In the genomic region with DNA sequence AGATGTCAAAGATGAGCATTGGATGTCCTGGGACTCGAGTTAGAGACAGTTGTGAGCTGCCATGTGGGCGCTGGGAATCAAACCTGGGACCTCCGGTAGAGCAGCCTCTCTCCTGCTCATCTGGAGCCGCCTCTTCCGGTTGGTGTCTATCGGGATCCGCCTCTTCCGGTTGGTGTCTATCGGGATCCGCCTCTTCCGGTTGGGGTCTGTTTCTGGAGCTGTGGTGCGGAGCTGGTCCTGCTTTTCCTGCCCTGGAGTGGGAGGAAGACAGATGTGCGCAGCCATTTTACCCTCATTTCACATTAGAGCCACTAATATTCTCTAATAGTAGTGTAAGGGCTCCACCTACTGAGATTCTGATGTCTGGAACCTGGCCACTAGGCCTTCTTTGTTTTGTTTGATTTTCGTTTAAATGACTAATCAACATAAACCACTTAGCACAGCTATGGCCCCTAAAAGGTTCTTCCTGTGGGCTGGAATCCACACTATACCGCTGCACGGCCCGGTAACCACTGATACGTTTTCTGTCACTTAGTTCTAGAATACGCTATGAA, we compare ENCODE assay signal across 19 mouse cellular contexts. TPM values are rescaled to one million over a fixed set of nuclear protein-coding genes. Genes with fewer than 3 reads are reported as not detected.
A peak's percentile ranks its signal among the peaks of the same experiment; 100 is the strongest.
DNase-seq lines count a peak whose midpoint lies in the region; ATAC-seq and TF ChIP-seq lines count a peak whose summit lies in the region.
"Had no signal": no experiment of that assay in that cellular context is flagged by ENCODE, and none has a peak within 500 bp of the region (broad histone marks: within the 10 kb centered on the region; RNA-seq: fewer than 3 reads in every experiment).

No protein-coding gene starts in this region.

- no peaks in the 10 kb centered on the region for H3K27me3 ChIP-seq in kidney, postnatal 0 days (ENCODE audit: insufficient read depth, low read length)
- H3K27me3 ChIP-seq in kidney, embryonic 14.5 days (ENCODE audit: control insufficient read depth, insufficient read depth, low read length): no peaks in the 10 kb centered on the region
- no peaks in the 10 kb centered on the region for H3K27me3 ChIP-seq in testis, adult 2 months (ENCODE audit: control insufficient read depth, insufficient read depth, low read length)
- H3K27me3 ChIP-seq: embryonic facial prominence, embryonic 13.5 days; heart, embryonic 15.5 days; kidney, embryonic 15.5 days had no signal

- no peaks in the 10 kb centered on the region for H3K36me3 ChIP-seq in kidney, postnatal 0 days (ENCODE audit: insufficient read depth, low read length)
- no peaks in the 10 kb centered on the region for H3K36me3 ChIP-seq in kidney, embryonic 14.5 days (ENCODE audit: control insufficient read depth, insufficient read depth, low read length)
- no peaks in the 10 kb centered on the region for H3K36me3 ChIP-seq in testis, adult 2 months (ENCODE audit: control insufficient read depth, insufficient read depth, low read length)
- H3K36me3 ChIP-seq: embryonic facial prominence, embryonic 13.5 days; heart, embryonic 15.5 days; kidney, embryonic 15.5 days; midbrain, embryonic 10.5 days had no signal

- H3K4me1 ChIP-seq in kidney, postnatal 0 days (replicated peaks; ENCODE audit: insufficient read depth, low read length): 0 out of 2 replicates have a peak, but pooled peaks cover 3% of the 10 kb centered on the region
- H3K4me1 ChIP-seq in kidney, embryonic 14.5 days (ENCODE audit: control insufficient read depth, insufficient read depth, low read length): peaks cover 5% of the 10 kb centered on the region; the same call in 1 of the 2 replicates
- H3K4me1 ChIP-seq in testis, adult 2 months (ENCODE audit: control insufficient read depth, insufficient read depth, low read length): peaks cover 5% of the 10 kb centered on the region

- H3K4me2 ChIP-seq in kidney, postnatal 0 days (ENCODE audit: low read length): no peak overlapping the region
- H3K4me2 ChIP-seq in kidney, embryonic 14.5 days (replicated peaks; ENCODE audit: low read depth, low read length): no peak overlapping the region
- H3K4me2 ChIP-seq: embryonic facial prominence, embryonic 13.5 days; heart, embryonic 15.5 days; hindbrain, embryonic 14.5 days; kidney, embryonic 15.5 days had no signal

- H3K4me3 ChIP-seq in kidney, postnatal 0 days (replicated peaks; ENCODE audit: low read depth, low read length): no peak overlapping the region
- no peak overlapping the region for H3K4me3 ChIP-seq in kidney, embryonic 14.5 days (ENCODE audit: low read length)
- H3K4me3 ChIP-seq in testis, adult 2 months (ENCODE audit: control insufficient read depth, low read depth, low read length): peak overlapping the region; percentile 73
- H3K4me3 ChIP-seq: embryonic facial prominence, embryonic 13.5 days; heart, embryonic 15.5 days; kidney, embryonic 15.5 days; midbrain, embryonic 10.5 days had no signal

- 72% methylated on average over 19 of the region's 19 CpGs for WGBS in kidney, postnatal 0 days
- WGBS in kidney, embryonic 14.5 days: 84% methylated on average over 19 of the region's 19 CpGs

- TF ChIP-seq CTCF in kidney, postnatal 0 days (IDR thresholded peaks at IDR 0.05; ENCODE audit: low read depth): peak; percentile 47
- TF ChIP-seq CTCF in testis, adult 2 months (IDR thresholded peaks at IDR 0.05; ENCODE audit: control insufficient read depth, insufficient read depth, insufficient replicate concordance, low read depth, low read length): no peak

- peak; percentile 81 for TF ChIP-seq POLR2A in testis, adult 2 months (IDR thresholded peaks at IDR 0.05; ENCODE audit: control insufficient read depth, low read depth, low read length)

- H3K9ac ChIP-seq in kidney, postnatal 0 days (ENCODE audit: low read depth, low read length): no peak overlapping the region
- no peak overlapping the region for H3K9ac ChIP-seq in kidney, embryonic 14.5 days (ENCODE audit: low read depth, low read length)
- H3K9ac ChIP-seq: embryonic facial prominence, embryonic 13.5 days; heart, embryonic 15.5 days; hindbrain, embryonic 14.5 days; kidney, embryonic 15.5 days had no signal

- no peak for ATAC-seq in kidney, postnatal 0 days (replicated peaks; ENCODE audit: low FRiP score, low read depth)
- no peak for ATAC-seq in kidney, embryonic 14.5 days (ENCODE audit: low FRiP score, low TSS enrichment)

- H3K27ac ChIP-seq in kidney, postnatal 0 days: no peak overlapping the region
- H3K27ac ChIP-seq in kidney, embryonic 14.5 days (ENCODE audit: low read depth, low read length): no peak overlapping the region
- peak overlapping the region; percentile 65; the same call in 1 of the 2 replicates for H3K27ac ChIP-seq in testis, adult 2 months (ENCODE audit: control insufficient read depth, insufficient read depth, low read depth, low read length)
- H3K27ac ChIP-seq: embryonic facial prominence, embryonic 13.5 days; heart, embryonic 15.5 days; hindbrain, embryonic 14.5 days; kidney, embryonic 15.5 days; midbrain, embryonic 10.5 days had no signal

- no peak for DNase-seq in kidney, postnatal 0 days (ENCODE audit: low spot score)
- DNase-seq in testis, postnatal 10 days (ENCODE audit: low spot score): no peak
- peak; percentile 93 for DNase-seq in R1 (ENCODE audit: low read depth, low spot score)
- DNase-seq in frontal cortex, postnatal 14 days (ENCODE audit: low spot score in 2 of 2): no peak
- no peak for DNase-seq in ovary, postnatal 36 days (ENCODE audit: low spot score)
- DNase-seq: adrenal gland, adult 2 months; cerebellum, adult 11-12 months had no signal

- no peaks in the 10 kb centered on the region for H3K9me3 ChIP-seq in kidney, postnatal 0 days (replicated peaks; ENCODE audit: low read length)
- H3K9me3 ChIP-seq in kidney, embryonic 14.5 days (ENCODE audit: control insufficient read depth, low read length): no peaks in the 10 kb centered on the region
- H3K9me3 ChIP-seq: embryonic facial prominence, embryonic 13.5 days; heart, embryonic 15.5 days; midbrain, embryonic 10.5 days had no signal

RNA-seq across cellular contexts. Expression of a gene that starts 14.3 kb away (rescaled TPM):
- polyA plus RNA-seq in kidney, postnatal 0 days (2015; fragmentation: Nextera tagmentation; extraction: Ambion mirVana): 10.8 and 12.3 TPM in 2 replicates
- 9.2 and 12.8 TPM in 2 replicates for polyA plus RNA-seq in kidney, embryonic 14.5 days (2014; fragmentation: Nextera tagmentation; extraction: Ambion mirVana)
- 1.9 and 2.7 TPM in 2 replicates for polyA plus RNA-seq in testis, adult 2 months (2012; rRNA removed)

RNA-seq across cellular contexts. Expression of a gene that starts 19.5 kb away (rescaled TPM):
- polyA plus RNA-seq in kidney, postnatal 0 days (2015; fragmentation: Nextera tagmentation; extraction: Ambion mirVana): 12.5 and 14.1 TPM in 2 replicates
- 14.9 and 18.8 TPM in 2 replicates for polyA plus RNA-seq in kidney, embryonic 14.5 days (2014; fragmentation: Nextera tagmentation; extraction: Ambion mirVana)
- 6.2 and 6.4 TPM in 2 replicates for polyA plus RNA-seq in testis, adult 2 months (2012; rRNA removed)

RNA-seq across cellular contexts. Expression of a gene that starts 21.4 kb away (rescaled TPM):
- polyA plus RNA-seq in kidney, postnatal 0 days (2015; fragmentation: Nextera tagmentation; extraction: Ambion mirVana): not detected in 2 replicates
- polyA plus RNA-seq in kidney, embryonic 14.5 days (2014; fragmentation: Nextera tagmentation; extraction: Ambion mirVana): not detected in 2 replicates
- polyA plus RNA-seq in testis, adult 2 months (2012; rRNA removed): 0.25 TPM in 1 of 2 replicates, not detected in the other
- polyA plus RNA-seq: adrenal gland, adult 2 months; cortical plate, adult 2 months; embryonic facial prominence, embryonic 13.5 days; frontal cortex, adult 2 months; heart, embryonic 15.5 days; kidney, embryonic 15.5 days; limb, embryonic 14.5 days; liver, embryonic 16.5 days; spleen, adult 2 months had no signal

RNA-seq across cellular contexts. Expression of a gene that starts 22.8 kb away (rescaled TPM):
- polyA plus RNA-seq in kidney, postnatal 0 days (2015; fragmentation: Nextera tagmentation; extraction: Ambion mirVana): 14.0 and 16.3 TPM in 2 replicates
- 17.5 and 18.9 TPM in 2 replicates for polyA plus RNA-seq in kidney, embryonic 14.5 days (2014; fragmentation: Nextera tagmentation; extraction: Ambion mirVana)
- 7.5 and 9.7 TPM in 2 replicates for polyA plus RNA-seq in testis, adult 2 months (2012; rRNA removed)

RNA-seq across cellular contexts. Expression of a gene that starts 24.7 kb away (rescaled TPM):
- 0.08 and 0.29 TPM in 2 replicates for polyA plus RNA-seq in kidney, postnatal 0 days (2015; fragmentation: Nextera tagmentation; extraction: Ambion mirVana)
- polyA plus RNA-seq in kidney, embryonic 14.5 days (2014; fragmentation: Nextera tagmentation; extraction: Ambion mirVana): 0.41 TPM in 1 of 2 replicates, not detected in the other
- 0.11 and 0.26 TPM in 2 replicates for polyA plus RNA-seq in testis, adult 2 months (2012; rRNA removed)
- polyA plus RNA-seq: adrenal gland, adult 2 months; cortical plate, adult 2 months; frontal cortex, adult 2 months; spleen, adult 2 months had no signal
